Mouse (Mus musculus) left cerebral cortex, postnatal 25 days (tissue): ENCODE results near the gene Hadhb. TPM values are rescaled to one million over a fixed set of nuclear protein-coding genes. Genes with fewer than 3 reads are reported as not detected.
A peak's percentile ranks its signal among the peaks of the same experiment; 100 is the strongest.
"Not testable (repeated sequence)": the region's sequence is repeated elsewhere in the genome, so short reads cannot be mapped to it uniquely, and the experiment has no call there.

ENCODE experiments used
- DNase-seq, 2 experiments: peaks; one replicate each; pipeline ENCODE4 v3.0.0; 2022; ENCODE audit warnings: low spot score in 2 of 2, mixed read lengths in 1 of 2
- intact Hi-C: fragments of 180-260 bp; cut with DNase I; formaldehyde crosslinking; loops from one replicate; pipeline ENCODE4 v1.15.1; 2025
- total RNA-seq, 2 experiments: library from RNA; stranded (reverse); gene quantifications; 2 replicates each; pipeline ENCODE4 v1.2.3; 2021

Hadhb gene
- total RNA-seq, 2 experiments from 2014 or later, result 86.9 to 91.2 TPM

DNA sequence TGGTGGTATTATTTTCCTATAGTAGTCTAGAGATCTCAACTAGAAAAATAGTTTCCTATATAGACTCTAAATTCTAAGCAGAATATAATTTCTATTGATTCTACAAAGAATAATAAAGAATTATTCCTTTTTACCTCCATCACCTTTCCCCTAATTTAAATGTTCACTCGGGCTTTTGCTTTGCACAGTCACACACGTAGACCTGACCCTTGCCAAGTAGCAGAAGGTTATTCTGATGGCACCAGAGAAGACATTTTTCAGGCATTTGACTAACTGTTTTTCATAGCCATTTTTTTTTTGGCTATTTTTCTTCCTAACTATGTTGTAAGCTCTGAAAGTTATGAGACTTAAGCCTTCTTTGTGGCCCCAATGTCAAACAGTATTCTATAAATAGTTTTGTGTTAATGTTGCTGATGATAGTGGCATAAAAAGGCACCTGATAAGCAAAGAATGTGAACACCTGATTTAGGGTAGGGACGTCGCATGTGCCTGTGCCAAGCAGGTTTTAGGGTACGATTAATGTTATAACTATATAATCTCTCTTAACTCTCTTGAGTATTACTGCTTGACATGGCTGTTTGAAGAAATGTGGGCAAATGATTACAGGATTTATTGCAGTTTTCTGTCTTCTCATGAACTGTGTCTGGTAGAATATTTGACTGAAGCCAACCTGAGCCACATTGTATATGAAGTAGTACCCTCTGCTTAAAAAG lies 10.3 kb downstream of the Hadhb start:
- DNase-seq, result no peak
- intact Hi-C loops, result no loop called here

DNA sequence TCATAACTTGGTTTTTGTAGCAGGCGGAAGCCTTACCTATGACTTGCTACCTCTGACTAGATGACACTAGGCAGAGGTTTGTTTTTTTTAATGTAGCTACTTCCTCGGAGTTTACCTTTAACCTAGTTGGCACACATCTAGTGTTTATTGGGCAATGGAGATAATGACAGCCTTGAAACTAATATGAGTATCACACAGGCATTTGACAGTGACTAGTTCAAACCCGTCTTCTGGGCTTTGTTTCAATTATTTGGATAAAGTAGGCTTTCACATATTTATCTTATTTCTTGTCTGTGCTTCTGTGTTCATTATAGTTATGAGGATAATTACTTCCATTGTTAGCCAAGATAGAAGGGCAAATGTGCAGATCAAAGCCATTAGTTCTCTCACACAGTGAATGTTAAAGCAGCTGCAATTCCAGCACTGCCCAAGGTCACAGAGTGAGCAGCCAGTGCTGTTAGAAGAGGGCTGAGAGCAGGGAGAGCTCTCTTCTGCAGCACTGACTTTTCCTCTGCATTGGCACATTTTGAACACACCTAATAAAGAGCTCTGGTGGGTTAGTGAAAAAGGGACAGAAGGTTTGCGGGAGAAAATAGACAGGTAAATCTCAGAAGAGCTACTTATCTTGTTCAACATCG lies 15.4 kb downstream of the Hadhb start:
- intact Hi-C loops, result no loop called here
- DNase-seq, result no peak

DNA sequence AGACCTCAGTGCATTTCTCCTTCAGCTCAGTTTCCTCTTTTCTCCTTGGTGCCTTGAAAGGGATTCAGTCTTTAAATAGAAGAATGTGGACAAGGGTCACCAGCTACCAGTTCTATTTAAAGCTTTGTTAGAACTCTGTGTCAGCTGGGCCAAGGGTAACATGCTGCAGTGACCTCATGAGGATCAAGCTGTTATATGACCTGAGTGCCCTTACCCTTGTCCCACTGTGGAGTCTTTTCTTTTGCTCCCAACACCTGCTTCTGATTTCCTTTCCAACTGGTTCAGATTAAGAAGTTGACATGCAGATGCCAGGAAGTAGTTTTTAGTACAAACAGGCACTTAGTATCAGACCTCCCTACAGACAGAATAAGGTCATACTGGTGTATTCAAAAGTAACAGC lies 17.1 kb downstream of the Hadhb start:
- intact Hi-C loops, result no loop called here
- no peak for DNase-seq

DNA sequence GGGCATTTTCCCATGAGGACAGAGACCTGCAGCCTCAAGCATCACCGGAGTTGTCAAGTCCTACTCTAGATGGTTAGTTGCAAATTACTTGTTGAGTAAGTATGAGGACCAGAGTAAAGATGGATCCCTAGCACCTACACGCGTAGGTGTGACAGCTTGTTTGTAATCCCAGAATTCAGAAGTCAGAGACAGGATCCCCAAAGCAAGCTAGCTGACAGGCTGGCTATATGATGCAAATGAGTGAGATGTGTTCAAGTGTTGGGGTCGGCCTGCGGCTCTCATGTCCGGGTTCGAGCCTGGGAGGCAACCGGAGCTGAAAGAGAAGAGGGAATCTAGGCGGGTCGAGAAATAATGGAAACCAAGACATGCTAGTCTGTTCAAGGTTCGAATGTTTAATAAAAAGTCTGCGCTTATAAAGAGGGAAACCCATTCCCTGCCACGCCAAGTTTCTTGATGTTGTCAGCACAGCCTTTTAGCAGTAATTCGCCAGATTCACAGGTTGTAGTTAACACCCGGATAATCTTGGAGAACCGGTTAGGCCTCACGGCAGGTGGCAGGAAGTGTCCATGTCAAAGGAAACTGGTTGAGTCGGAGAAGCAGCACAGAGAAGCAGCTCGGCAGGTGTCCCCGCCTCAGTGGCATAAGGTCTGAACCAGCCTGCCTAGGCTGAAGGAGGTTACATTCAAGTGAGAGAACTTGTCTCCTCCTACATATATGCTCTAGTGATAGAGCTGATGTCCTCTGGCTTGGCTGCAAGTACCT lies 18.1 kb downstream of the Hadhb start:
- no peak for DNase-seq
- intact Hi-C loops, result no loop called here

DNA sequence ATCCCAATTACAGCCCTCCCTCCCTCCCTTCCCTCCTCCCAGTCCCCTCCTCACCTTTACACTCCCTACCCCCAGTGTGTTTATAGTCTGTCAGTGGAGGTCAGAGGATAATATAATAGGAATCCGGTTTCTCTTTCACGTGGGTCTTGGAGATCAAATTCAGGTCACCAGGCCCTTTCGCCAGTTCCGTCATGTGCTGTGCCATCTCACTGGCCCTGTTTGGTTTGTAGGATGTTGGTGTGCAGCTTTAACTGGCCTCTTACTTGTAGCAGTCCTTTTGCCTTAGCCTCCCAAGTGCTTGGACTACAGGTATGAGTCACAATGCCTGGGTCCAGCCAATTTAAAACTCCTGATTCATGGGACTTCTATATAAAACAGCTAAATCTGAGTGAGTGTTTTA lies 20.8 kb downstream of the Hadhb start:
- DNase-seq, result no peak
- intact Hi-C loops, result no loop called here

DNA sequence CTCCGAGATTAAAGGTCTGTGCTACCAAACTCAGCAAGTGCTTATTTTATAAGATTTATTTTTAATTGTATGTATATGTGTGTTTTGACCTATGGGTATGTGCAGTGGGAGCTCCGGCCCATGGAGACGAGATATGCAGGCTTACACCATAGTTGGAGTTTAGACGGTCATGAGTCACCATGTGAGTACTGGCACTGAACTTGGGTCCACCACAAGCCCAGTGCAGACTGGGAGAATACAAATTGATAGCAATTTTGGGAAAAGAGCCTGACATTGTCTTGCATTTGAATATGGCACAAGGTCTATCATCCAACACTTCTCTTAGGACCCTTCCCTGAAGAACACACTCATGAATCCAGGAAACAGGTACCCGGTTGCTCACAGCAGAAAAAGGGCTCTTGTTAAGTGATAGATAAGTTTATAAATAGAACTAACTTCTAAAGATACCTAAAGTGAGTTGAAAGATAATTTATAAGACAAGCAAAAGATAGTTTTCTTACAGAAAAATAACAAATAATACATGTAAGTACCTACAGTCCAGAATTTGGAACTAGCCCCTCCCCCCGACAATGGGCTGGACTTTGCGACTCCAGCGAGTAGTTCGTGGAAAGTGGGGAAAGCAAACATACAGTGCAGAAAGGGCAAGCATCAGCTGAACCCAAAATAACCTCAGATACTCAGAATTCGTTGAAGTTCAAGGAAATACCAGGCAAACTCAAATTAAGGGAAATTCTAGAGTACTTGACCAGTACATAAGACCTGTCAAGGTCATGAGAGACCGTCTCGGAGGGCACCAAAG lies 32.8 kb downstream of the Hadhb start:
- no peak for DNase-seq
- intact Hi-C loops, result no loop called here

DNA sequence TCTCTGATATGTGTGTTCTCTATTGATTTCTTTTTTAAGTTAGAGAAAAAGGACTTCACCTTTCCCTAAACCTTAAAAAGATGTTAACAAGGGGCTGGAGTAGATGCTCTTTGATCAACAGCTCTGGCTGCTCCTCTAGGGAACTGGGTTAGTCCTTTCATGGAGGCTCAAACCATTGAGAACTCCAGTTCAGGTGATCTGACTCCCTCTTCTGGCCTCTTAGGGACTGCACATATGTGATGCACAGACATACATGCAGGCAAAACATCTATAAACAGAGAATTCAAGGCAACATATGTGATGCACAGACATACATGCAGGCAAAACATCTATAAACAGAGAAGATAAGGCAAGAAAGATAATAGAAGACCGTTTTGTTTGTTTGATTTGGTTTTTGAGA lies 37.4 kb downstream of the Hadhb start:
- intact Hi-C loops, result no loop called here

DNA sequence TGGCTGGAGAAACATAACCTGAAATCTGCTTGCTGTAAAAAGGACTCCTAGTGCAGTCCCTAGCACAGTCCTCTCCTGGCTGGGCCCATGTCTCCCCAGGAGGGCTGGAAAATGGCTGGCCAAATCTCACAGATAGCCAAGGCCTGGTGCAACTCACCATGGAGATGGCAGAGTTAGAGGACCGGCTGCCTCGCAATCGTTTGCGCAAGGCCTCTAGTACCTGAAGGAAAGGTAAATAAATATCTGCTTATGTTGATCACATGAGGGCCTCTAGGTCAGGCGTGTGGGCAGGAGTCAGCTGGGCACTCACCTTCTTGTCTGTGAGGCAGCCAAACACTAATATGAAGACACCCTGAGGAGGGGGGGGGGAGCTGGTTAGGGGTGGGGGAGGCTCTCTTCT lies 40.3 kb downstream of the Hadhb start:
- DNase-seq, result no peak
- intact Hi-C loops, result no loop called here

More for the DNA sequence above, 37.4 kb downstream of the Hadhb start:
- no peak for DNase-seq

DNA sequence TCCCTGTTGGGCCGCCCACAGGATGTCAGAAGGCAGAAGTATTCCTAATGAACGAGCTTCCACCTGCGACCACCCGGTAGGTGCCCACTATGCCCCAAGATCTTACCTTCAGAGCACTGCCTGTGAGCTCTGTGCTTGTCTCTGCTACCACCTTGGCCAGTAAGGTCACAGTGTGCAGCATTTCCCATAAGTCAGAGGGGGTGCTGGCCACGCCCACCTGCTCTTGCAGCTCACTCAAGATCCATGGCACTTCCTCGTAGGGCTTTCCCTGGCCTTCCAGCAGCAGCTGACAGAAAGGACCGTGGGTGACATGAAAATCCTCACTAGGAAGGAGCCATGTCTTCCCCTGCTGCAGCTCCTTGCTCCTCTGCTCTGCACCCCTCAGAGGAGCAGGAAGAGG lies 43.2 kb downstream of the Hadhb start:
- intact Hi-C loops, result no loop called here
- no peak for DNase-seq

DNA sequence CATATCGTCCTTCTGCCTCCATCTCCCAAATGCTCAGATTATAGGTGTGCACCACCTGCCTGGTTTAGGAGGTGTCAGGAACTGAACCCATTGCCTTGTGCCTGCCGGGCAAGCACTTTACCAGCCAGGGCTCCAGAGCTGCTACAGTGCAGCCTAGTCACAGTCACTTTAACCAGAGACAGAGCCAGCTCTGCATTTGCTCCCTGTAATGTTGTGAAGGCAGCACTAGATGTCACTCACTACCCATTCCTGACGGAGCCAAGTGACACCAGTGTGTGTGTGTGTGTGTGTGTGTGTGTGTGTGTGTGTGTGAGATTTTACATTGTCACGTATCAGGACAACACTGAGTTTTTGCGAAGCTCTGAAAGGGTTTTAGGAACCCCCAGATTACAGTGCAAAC lies 46.5 kb downstream of the Hadhb start:
- intact Hi-C loops, result no loop called here
- DNase-seq, result peak; percentile 43 to 66

DNA sequence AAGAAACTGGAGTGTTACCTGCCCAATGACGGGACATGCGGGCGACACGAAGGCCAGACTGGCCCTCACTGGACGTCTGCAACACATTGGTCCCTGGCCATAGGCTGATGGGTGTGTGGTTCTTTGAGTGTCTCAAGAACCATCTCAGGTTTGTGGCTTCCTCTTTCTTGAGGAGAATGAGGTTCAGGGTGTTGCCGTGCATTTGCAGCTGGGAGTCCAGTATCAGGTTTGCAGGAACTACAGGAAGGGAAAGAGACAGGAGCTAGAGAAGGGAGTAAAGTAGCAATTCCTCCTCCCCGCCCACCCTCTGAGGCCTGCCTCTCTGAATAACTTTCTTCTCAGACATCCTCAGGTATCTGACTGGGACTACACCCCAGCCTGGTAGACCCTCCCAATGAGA lies 47.2 kb downstream of the Hadhb start:
- DNase-seq, result no peak
- intact Hi-C loops, result no loop called here

DNA sequence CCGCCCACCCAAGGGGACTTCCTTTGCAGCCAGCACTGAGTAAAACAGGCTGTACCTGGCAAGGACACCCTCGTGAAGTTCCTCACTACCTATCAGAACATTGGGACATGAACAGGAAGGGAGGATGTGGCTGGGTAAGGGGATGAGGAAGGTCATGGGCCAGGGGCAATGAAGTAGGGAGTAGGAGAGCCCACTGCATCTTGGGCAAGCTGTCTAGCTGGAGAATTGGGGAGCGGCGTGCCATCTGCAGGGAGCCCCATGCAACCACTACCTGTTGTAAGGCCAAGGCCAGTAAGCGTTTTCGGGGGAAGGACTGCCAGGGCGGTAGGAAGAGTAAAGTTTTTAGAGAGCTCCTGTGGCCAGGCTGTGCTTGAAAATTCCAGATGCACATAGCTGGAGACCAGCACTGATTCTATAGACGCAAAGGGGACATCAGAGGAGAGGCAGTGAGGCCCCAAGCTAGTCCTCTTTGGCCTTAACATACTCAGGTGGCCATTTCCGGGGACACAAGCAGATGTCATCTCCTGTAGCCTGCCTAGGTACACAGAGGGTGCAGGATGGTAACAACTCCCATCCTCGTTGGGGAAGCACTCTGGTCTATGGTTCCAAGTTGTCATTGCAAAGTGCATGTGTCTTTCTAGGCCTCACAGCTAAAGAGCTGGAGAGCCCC lies 48.3 kb downstream of the Hadhb start:
- intact Hi-C loops, result no loop called here
- no peak for DNase-seq

DNA sequence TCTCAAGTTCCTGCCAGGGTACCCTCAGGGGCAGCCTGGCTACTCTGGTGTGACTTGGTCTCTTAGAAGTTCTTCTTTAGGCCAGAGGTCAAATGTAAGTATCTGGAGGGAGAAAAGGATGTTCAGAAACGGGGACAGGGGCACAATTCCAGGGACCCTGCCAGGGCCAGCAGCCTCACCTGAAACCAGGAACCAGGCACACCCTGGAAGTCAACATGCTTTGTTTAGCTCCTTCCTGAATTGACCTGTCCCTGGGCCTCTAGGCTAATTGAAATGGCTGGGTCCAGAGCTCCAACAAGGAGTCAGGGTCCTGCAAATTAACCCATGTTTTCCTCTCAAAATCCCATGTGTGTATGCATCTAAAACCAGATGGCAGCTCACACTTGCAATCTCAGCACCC lies 49.4 kb downstream of the Hadhb start:
- DNase-seq, result no peak
- intact Hi-C loops, result no loop called here

DNA sequence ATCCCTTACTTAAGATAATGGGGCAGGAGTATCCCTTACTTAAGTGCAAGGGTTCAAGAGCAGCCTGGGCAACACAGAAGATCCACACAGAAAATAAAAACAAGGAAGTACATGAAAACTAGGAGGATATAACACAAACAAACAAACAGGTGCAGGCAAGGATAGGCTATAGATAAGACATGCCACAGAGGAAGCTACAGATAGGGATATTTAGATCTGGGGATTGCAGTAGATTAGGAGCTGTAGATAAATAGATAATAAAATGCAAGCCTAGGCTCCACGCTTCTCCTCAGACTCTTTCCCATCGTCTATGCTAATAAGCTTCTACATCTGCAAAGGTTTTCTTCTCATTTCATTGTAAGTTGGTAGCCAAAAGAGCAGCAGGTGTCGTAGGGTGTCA lies 50.0 kb downstream of the Hadhb start:
- no peak for DNase-seq
- intact Hi-C loops, result no loop called here

DNA sequence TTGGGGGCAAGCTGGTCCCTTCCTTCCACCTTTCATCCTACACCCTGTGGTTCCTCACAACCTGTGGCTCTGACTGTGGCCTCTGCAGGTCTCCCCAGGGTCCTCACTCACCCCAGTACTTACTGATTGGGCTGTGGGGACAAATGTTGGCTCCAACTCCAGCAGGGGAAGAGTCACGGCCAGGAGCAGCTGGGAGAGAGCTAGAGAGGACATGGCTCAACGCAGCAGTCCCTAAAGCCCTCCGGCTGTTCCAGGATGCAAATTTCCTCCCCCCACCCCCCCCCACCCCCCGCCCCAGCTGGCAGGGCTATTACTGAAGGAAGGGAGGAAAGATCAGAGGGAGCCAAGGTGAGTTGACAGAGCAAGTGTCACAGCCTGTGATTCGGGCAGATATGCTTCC lies 50.4 kb downstream of the Hadhb start, which contains the start of gene Adgrf3:
Gene Adgrf3 (minus strand): TSS at position 230 of the 400 bp plus-strand sequence.
- intact Hi-C loops, result no loop called here

DNA sequence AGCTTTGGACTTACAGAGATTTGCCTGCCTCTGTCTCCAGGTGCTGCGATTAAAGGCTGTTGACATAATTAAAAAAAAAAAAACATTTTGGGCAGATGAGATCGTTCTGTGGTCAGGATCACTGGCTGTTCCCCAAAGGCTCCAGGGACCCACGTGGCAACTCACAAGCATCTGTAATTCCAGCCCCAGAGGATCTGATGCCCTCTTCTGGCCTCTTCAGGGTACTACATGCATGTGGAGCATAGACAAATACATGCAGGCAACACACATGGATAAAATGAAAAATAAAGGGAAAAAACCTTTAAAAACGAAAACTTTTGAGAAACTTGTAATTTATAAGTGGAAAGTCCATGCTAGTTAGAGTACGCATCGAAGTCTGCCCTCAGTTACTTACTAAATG lies 52.2 kb downstream of the Hadhb start:
- DNase-seq, result no peak
- intact Hi-C loops, result no loop called here

More for the DNA sequence above, 50.4 kb downstream of the Hadhb start, which contains the start of gene Adgrf3:
- DNase-seq, result no peak

DNA sequence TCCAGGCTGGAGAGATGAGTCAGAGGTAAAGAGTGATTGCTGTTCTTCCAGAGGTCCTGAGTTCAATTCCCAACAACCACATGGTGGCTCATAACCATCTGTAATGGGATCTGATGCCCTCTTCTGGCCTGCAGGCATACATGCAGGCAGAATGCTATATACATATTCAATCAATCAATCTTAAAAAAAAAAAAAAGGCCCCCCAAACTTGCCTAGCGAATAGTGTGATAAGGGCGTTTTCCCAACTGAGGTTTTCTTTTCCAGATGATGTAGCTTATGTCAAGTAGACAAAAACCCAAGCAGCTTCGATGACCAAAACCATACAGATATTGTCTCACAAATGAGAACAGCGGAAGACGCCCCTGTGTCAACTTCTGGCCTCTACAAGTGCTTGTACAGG lies 55.7 kb downstream of the Hadhb start:
- intact Hi-C loops, result loop anchor here (5.0 to 10.0 kb wide), 2 partner anchors 427 to 584 kb away; no protein-coding TSS in a partner anchor
- DNase-seq, result not testable (repeated sequence)

DNA sequence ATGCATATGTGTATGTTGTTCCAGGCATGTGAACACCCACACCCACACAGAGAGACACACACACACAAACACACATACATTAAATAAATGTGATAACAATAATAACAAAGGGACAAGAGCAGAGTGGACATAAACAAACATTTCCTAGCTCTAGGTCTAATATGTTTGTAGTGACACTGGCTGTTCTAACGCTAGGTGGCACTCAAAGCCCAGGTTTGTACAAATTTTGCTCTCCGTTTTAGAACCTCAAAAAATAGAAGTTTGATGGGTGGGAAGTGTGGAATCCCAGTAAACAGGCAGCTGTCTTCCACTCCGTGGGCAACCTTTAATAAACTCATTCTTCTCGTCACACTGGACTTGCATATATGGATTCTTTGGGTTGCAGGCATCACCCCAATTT lies 59.8 kb downstream of the Hadhb start:
- DNase-seq, result peak; percentile 57 to 77
- intact Hi-C loops, result loop anchor here (5.0 to 10.0 kb wide), 3 partner anchors 267 to 580 kb away; no protein-coding TSS in a partner anchor

DNA sequence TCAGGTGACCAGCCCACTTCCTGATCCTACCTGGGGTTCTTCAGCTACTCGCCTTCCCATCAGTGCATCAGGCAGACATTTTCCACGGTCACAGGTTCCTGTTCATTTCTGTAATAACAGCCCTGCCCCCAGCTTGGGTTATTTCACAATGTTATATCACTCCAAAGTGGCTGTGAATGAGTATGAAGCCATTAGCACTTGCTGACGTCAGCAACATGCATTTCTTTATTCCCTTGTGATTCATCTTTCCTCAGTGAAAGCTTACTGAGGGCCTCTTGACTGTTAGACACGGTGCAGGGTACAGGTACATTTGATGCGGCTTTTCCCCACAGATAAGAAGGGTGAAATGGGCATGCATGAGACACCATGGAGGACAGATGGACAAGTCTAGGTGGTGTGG lies 60.9 kb downstream of the Hadhb start:
- intact Hi-C loops, result loop anchor here (5.0 to 10.0 kb wide), 2 partner anchors 266 to 579 kb away; no protein-coding TSS in a partner anchor
- DNase-seq, result peak in 1 of 2 experiments; percentile 7
